Mouse (Mus musculus): ENCODE measurements at regions not wholly inside any gene's neighbourhood (a gene's known extent, or its start where the extent isn't known, plus 50 kb on each side); places are given as distances from the start of the nearest gene placed in this dataset.

DNA sequence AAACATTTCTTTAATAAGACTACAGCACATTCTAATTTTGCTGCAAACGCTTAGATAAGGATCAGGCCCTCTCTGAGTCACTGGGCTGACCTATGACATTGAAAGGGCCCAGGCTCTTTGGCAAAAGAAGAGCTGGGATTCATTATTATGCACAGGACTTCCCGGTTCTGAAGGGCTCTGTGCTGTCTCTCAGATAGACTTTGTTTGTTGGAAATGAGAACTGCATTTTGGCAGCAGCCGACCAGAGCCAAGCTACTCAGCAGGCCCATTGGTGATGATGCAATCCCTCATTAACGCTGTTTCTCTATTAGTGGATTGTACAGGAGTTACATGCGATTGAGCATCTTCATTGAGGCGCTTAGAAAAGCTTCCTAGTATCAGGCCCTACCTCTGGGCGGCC, 204.9 kb upstream of the Sox2 start:
- H3K27ac ChIP-seq (ENCODE audit: low read length): no peak overlapping the region
- ATAC-seq (ENCODE audit: low FRiP score, low TSS enrichment): no peak
- H3K9ac ChIP-seq (replicated peaks; ENCODE audit: low read length): no peak overlapping the region
- WGBS: 57% methylated on average over 7 of the region's 7 CpGs
- peaks cover 6% of the 10 kb centered on the region; the same call in 1 of the 2 replicates for H3K9me3 ChIP-seq (ENCODE audit: low read length)
- H3K4me2 ChIP-seq (replicated peaks; ENCODE audit: low read depth, low read length): no peak overlapping the region
- peaks cover 11% of the 10 kb centered on the region; the same call in 1 of the 2 replicates for H3K4me1 ChIP-seq (ENCODE audit: insufficient read depth, low read length)
- H3K27me3 ChIP-seq (ENCODE audit: insufficient read depth, low read length): peaks cover 5% of the 10 kb centered on the region; the same call in 1 of the 2 replicates
- H3K4me3 ChIP-seq (ENCODE audit: low read length): no peak overlapping the region
- no peaks in the 10 kb centered on the region for H3K36me3 ChIP-seq (ENCODE audit: insufficient read depth, low read length)

GRCm38 (mm10) chr3:34444802-34445201, 205.4 kb upstream of the Sox2 start:
- H3K27me3 ChIP-seq (ENCODE audit: insufficient read depth, low read length): peaks cover 5% of the 10 kb centered on the region; the same call in 1 of the 2 replicates

GRCm38 (mm10) chr3:34443731-34444628, 206.2 kb upstream of the Sox2 start:
- Histone ChIP-seq H3K4me1 (ENCODE audit: insufficient read depth, low read length) (peaks cover 11% of the 10 kb centered on the region; the same call in 1 of the 2 replicates), H3K27ac (ENCODE audit: low read length) (no peak overlapping the region), H3K27me3 (ENCODE audit: insufficient read depth, low read length) (peaks cover 5% of the 10 kb centered on the region; the same call in 1 of the 2 replicates), H3K9me3 (ENCODE audit: low read length) (peaks cover 6% of the 10 kb centered on the region; the same call in 1 of the 2 replicates), H3K4me3 (ENCODE audit: low read length) (no peak overlapping the region), H3K4me2 (replicated peaks; ENCODE audit: low read depth, low read length) (0 out of 2 replicates have a peak overlapping the region, but pooled peaks have one; percentile 21), H3K9ac (replicated peaks; ENCODE audit: low read length) (no peak overlapping the region), H3K36me3 (ENCODE audit: insufficient read depth, low read length) (no peaks in the 10 kb centered on the region)
- ATAC-seq (ENCODE audit: low FRiP score, low TSS enrichment): no peak
- WGBS: 35% methylated on average over 28 of the region's 28 CpGs

More at GRCm38 (mm10) chr3:34444802-34445201, 205.4 kb upstream of the Sox2 start:
- Histone ChIP-seq H3K36me3 (ENCODE audit: insufficient read depth, low read length) (no peaks in the 10 kb centered on the region), H3K27ac (ENCODE audit: low read length) (no peak overlapping the region), H3K9ac (replicated peaks; ENCODE audit: low read length) (no peak overlapping the region), H3K4me1 (ENCODE audit: insufficient read depth, low read length) (peaks cover 11% of the 10 kb centered on the region; the same call in 1 of the 2 replicates), H3K4me2 (replicated peaks; ENCODE audit: low read depth, low read length) (no peak overlapping the region), H3K4me3 (ENCODE audit: low read length) (no peak overlapping the region), H3K9me3 (ENCODE audit: low read length) (peaks cover 6% of the 10 kb centered on the region; the same call in 1 of the 2 replicates)
- WGBS: 48% methylated on average over 5 of the region's 5 CpGs
- ATAC-seq (ENCODE audit: low FRiP score, low TSS enrichment): no peak

- Histone ChIP-seq H3K27me3 (ENCODE audit: insufficient read depth, low read length) (peaks cover 5% of the 10 kb centered on the region; the same call in 1 of the 2 replicates), H3K9me3 (ENCODE audit: low read length) (peaks cover 6% of the 10 kb centered on the region; the same call in 1 of the 2 replicates), H3K36me3 (ENCODE audit: insufficient read depth, low read length) (no peaks in the 10 kb centered on the region), H3K4me1 (ENCODE audit: insufficient read depth, low read length) (peaks cover 11% of the 10 kb centered on the region; the same call in 1 of the 2 replicates), H3K4me2 (replicated peaks; ENCODE audit: low read depth, low read length) (no peak overlapping the region), H3K27ac (ENCODE audit: low read length) (no peak overlapping the region), H3K9ac (replicated peaks; ENCODE audit: low read length) (no peak overlapping the region), H3K4me3 (ENCODE audit: low read length) (no peak overlapping the region)
- ATAC-seq (ENCODE audit: low FRiP score, low TSS enrichment): no peak
- WGBS: 74% methylated on average over 5 of the region's 5 CpGs
Observed at GRCm38 (mm10) chr3:34443307-34443706, 206.9 kb upstream of the Sox2 start.

DNA sequence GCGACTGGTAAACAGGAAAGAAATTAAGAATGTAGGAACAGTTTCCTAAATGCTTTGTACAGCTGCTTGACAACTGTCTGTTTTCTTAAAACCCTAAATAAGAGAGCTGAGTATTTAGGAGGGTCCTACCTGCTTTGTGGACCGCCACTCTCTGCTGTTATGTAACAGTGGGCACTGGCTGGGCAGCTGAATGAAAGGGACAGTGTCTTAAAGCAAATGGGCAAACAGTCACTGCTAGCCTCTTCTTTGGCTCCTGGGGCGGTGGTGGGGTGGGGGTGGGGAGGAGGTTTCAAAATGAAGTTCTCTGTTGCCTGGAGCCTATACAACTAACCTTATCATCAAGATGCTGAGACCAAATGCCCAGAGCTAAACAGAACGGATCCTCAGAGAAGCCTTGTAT, 208.4 kb upstream of the Sox2 start:
- no peaks in the 10 kb centered on the region for H3K36me3 ChIP-seq (ENCODE audit: insufficient read depth, low read length)
- H3K4me1 ChIP-seq (ENCODE audit: insufficient read depth, low read length): peaks cover 11% of the 10 kb centered on the region; the same call in 1 of the 2 replicates
- no peak for ATAC-seq (ENCODE audit: low FRiP score, low TSS enrichment)
- peaks cover 2% of the 10 kb centered on the region; the same call in 1 of the 2 replicates for H3K9me3 ChIP-seq (ENCODE audit: low read length)
- H3K27me3 ChIP-seq (ENCODE audit: insufficient read depth, low read length): peaks cover 5% of the 10 kb centered on the region; the same call in 1 of the 2 replicates
- WGBS: 77% methylated on average over 4 of the region's 4 CpGs
- H3K27ac ChIP-seq (ENCODE audit: low read length): no peak overlapping the region
- no peak overlapping the region for H3K9ac ChIP-seq (replicated peaks; ENCODE audit: low read length)
- H3K4me2 ChIP-seq (replicated peaks; ENCODE audit: low read depth, low read length): no peak overlapping the region
- no peak overlapping the region for H3K4me3 ChIP-seq (ENCODE audit: low read length)

DNA sequence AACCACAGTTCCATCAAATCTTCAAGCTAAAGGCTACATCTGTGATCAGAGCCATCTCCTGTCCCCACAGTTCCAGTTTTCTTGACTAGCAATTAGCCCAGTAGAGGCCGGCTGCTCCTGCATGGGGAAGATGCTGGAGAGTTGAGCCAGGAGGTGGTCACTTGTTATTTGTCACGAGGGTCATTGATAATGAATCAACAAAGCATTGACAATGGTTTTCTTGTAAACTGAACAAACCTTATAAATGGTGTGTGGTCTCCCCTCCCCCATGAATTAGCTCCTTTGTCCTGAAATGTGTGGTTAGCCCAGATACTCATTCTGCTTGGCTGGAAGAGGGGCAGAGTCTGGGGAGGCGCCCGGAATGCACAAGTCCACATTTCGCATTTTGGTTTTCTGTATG, 208.9 kb upstream of the Sox2 start:
- H3K27me3 ChIP-seq (ENCODE audit: insufficient read depth, low read length): peaks cover 5% of the 10 kb centered on the region; the same call in 1 of the 2 replicates
- H3K4me2 ChIP-seq (replicated peaks; ENCODE audit: low read depth, low read length): no peak overlapping the region
- 67% methylated on average over 5 of the region's 5 CpGs for WGBS
- H3K27ac ChIP-seq (ENCODE audit: low read length): no peak overlapping the region
- peaks cover 11% of the 10 kb centered on the region; the same call in 1 of the 2 replicates for H3K4me1 ChIP-seq (ENCODE audit: insufficient read depth, low read length)
- no peak overlapping the region for H3K9ac ChIP-seq (replicated peaks; ENCODE audit: low read length)
- ATAC-seq (ENCODE audit: low FRiP score, low TSS enrichment): no peak
- no peaks in the 10 kb centered on the region for H3K9me3 ChIP-seq (ENCODE audit: low read length)
- H3K36me3 ChIP-seq (ENCODE audit: insufficient read depth, low read length): no peaks in the 10 kb centered on the region
- no peak overlapping the region for H3K4me3 ChIP-seq (ENCODE audit: low read length)

- ATAC-seq (ENCODE audit: low FRiP score, low TSS enrichment): no peak
- H3K27ac ChIP-seq (ENCODE audit: low read length): no peak overlapping the region
- no peak overlapping the region for H3K4me2 ChIP-seq (replicated peaks; ENCODE audit: low read depth, low read length)
- no peaks in the 10 kb centered on the region for H3K27me3 ChIP-seq (ENCODE audit: insufficient read depth, low read length)
- H3K9ac ChIP-seq (replicated peaks; ENCODE audit: low read length): no peak overlapping the region
- no peaks in the 10 kb centered on the region for H3K36me3 ChIP-seq (ENCODE audit: insufficient read depth, low read length)
- H3K4me1 ChIP-seq (ENCODE audit: insufficient read depth, low read length): no peaks in the 10 kb centered on the region
- no peaks in the 10 kb centered on the region for H3K9me3 ChIP-seq (ENCODE audit: low read length)
- WGBS: 63% methylated on average over 9 of the region's 9 CpGs
- H3K4me3 ChIP-seq (ENCODE audit: low read length): no peak overlapping the region
Observed at GRCm38 (mm10) chr3:34434901-34435300, 215.3 kb upstream of the Sox2 start.

DNA sequence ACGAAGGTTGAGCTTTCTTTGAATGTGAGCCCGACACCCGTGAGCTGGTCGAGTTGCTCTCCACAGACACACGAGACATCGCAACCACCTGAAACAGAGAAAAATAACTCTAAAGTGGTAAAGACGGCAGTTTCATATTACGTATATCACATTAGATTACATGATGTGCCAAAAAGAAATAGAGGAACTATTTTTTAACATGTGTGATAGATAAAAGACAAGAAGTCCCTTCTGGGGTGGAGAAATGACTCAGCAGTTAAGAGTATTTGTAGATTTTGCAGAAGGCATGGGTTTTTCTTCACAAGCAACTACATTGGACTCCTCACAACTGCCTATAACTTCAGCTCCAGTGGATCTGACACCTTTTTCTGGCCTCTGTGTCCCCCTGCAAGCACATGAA, 222.2 kb upstream of the Sox2 start:
- WGBS: 88% methylated on average over 8 of the region's 8 CpGs
- no peak for ATAC-seq (ENCODE audit: low FRiP score, low TSS enrichment)
- Histone ChIP-seq H3K4me1 (ENCODE audit: insufficient read depth, low read length) (no peaks in the 10 kb centered on the region), H3K27me3 (ENCODE audit: insufficient read depth, low read length) (no peaks in the 10 kb centered on the region), H3K27ac (ENCODE audit: low read length) (no peak overlapping the region), H3K4me2 (replicated peaks; ENCODE audit: low read depth, low read length) (no peak overlapping the region), H3K4me3 (ENCODE audit: low read length) (no peak overlapping the region), H3K9ac (replicated peaks; ENCODE audit: low read length) (no peak overlapping the region), H3K36me3 (ENCODE audit: insufficient read depth, low read length) (no peaks in the 10 kb centered on the region), H3K9me3 (ENCODE audit: low read length) (no peaks in the 10 kb centered on the region)

GRCm38 (mm10) chr3:34427495-34427894, 222.7 kb upstream of the Sox2 start:
- Histone ChIP-seq H3K4me3 (ENCODE audit: low read length) (no peak overlapping the region), H3K27me3 (ENCODE audit: insufficient read depth, low read length) (no peaks in the 10 kb centered on the region), H3K9ac (replicated peaks; ENCODE audit: low read length) (no peak overlapping the region), H3K4me2 (replicated peaks; ENCODE audit: low read depth, low read length) (no peak overlapping the region), H3K27ac (ENCODE audit: low read length) (no peak overlapping the region), H3K9me3 (ENCODE audit: low read length) (no peaks in the 10 kb centered on the region), H3K4me1 (ENCODE audit: insufficient read depth, low read length) (no peaks in the 10 kb centered on the region), H3K36me3 (ENCODE audit: insufficient read depth, low read length) (no peaks in the 10 kb centered on the region)
- ATAC-seq (ENCODE audit: low FRiP score, low TSS enrichment): no peak
- WGBS: 84% methylated on average over 4 of the region's 4 CpGs

- no peak overlapping the region for H3K9ac ChIP-seq (replicated peaks; ENCODE audit: low read length)
- no peaks in the 10 kb centered on the region for H3K36me3 ChIP-seq (ENCODE audit: insufficient read depth, low read length)
- no peak overlapping the region for H3K27ac ChIP-seq (ENCODE audit: low read length)
- no peak overlapping the region for H3K4me3 ChIP-seq (ENCODE audit: low read length)
- H3K4me1 ChIP-seq (ENCODE audit: insufficient read depth, low read length): no peaks in the 10 kb centered on the region
- H3K4me2 ChIP-seq (replicated peaks; ENCODE audit: low read depth, low read length): no peak overlapping the region
- WGBS: 84% methylated on average over 10 of the region's 10 CpGs
- no peaks in the 10 kb centered on the region for H3K27me3 ChIP-seq (ENCODE audit: insufficient read depth, low read length)
- ATAC-seq (ENCODE audit: low FRiP score, low TSS enrichment): no peak
- no peaks in the 10 kb centered on the region for H3K9me3 ChIP-seq (ENCODE audit: low read length)
Observed at GRCm38 (mm10) chr3:34426955-34427354, 223.2 kb upstream of the Sox2 start.

All from kidney, embryonic 16.5 days (tissue).